Mouse (Mus musculus) CD8-positive naive resting alpha-beta T cell, adult 2 months (primary cell): ENCODE results near the gene Mier1.
A peak's percentile ranks its signal among the peaks of the same experiment; 100 is the strongest.
"Not testable (repeated sequence)": the region's sequence is repeated elsewhere in the genome, so short reads cannot be mapped to it uniquely, and the experiment has no call there.

Source experiments
- DNase-seq, 2 experiments: peaks; one replicate each; pipeline ENCODE4 v3.0.0; 2022; ENCODE audit warnings: low read depth in 2 of 2, low spot score in 2 of 2

Mier1 gene

DNA sequence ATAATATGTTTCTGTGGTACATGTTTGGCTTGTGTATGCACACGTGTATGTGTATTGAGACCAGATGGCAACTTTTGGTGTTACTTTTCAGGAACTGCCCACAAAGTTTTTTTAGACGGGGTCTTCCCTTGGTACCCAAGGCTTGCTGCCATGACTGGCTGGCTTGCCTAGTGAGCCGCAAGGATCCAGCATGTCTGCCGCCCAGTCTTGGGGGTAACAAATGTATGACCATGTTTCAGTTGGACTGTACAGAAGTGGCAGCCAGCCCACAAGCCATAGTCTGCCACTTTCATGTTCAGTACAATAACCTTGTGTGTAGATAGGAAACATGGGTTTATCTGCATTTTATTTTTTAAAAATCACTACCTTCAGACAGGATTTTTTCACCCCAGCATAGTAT lies 44.6 kb downstream of the Mier1 start:
- DNase-seq: no peak

DNA sequence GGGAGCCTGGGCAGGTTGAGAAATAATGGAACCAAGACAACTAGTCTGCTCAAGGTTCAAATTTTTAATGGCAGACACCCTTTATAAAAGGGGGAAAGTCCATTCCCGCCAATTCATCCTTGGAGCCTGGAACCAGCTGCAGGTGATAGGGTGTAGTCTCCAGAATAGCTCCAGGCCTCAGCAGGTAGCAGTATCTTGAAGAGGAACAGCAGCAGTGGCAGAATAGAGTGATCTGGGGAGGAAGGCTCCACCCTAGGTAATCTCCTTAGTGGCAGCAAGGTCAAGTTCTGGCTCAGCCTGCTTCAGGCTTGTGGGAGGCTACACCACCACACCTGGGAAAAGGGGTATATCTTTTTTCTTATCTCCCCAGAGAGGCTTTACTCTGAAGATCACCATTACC lies 52.0 kb downstream of the Mier1 start:
- not testable (repeated sequence) for DNase-seq

DNA sequence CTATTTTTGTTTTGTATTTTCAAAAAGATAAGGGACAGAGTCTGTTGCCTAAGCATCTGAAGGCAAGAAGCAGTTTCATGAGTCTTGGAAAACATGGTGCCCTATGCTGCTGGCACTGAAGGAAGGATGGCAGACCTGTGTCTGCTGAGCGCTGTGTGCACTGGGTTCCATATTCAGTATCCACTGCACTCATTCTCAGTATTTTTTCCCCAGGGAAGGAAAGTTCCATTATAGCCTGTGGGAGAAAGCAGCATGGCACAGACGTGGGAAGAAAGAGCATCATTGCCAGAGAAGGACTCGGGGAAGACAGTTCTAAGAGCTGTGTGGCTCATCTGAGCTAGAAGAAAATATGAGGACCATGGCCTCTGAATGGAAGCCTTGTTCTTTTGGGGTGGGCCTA lies 57.1 kb downstream of the Mier1 start:
- DNase-seq: no peak

- DNase-seq: no peak
Observed at GRCm38 (mm10) chr4:103173507-103173906, 59.3 kb downstream of the Mier1 start.

DNA sequence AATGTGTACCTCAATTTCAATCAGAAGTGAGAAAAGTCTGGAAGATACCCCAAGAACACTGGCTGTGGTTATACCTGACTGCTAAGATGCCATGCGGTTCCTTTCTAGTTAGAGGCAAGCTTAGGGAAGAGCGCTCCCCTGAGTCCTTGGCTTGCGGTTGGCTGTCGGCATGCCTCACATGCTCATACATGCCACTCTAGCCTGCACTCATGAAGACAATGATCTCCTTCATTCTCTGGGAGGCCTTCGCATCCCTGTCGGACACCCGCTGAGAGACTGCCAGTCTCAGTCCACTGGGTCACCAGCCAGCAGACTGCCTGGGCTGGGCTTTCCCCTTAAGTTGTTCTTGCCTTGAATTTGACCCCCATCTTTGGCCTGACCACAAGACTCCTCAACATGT lies 59.8 kb downstream of the Mier1 start:
- DNase-seq: no peak

DNA sequence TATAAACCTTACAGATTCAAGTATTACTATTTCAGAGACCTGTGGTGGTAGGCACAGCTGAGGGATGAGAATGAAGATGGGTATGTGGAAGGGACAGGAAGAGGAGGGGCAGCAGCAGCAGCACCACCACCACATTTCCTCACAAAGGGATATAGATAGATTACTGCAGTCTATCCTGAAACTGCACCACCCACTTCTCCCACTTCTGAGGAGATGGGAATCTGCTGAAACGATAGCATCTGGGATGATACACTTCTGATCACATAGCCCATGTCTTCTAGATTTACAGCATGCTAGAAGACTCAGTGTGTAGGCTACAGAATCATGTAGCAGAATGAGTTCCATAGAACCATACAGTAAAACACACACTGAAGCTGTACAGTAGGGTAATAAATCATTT lies 63.5 kb downstream of the Mier1 start:
- DNase-seq: no peak

- DNase-seq: no peak
Observed at GRCm38 (mm10) chr4:103178635-103179318, 64.6 kb downstream of the Mier1 start.

DNA sequence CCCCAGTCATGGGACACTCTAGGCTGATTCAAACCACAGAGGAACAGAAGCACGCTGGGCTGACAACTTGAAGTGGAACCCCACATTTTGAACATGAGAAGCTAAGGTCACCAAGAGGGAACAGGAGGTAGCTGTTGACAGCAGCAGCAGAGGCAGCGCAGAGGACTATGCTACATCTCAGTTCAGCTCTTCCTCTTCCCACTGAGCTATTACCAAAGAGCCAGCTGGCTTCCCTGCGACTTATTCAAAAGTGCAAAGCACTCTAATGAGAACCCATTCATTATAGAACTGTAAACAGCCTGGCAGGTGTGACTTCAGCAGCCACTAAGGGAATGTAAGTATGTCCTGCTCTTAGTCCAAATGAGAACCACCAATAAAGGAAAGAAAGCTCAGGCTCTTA lies 65.4 kb downstream of the Mier1 start:
- DNase-seq: no peak

DNA sequence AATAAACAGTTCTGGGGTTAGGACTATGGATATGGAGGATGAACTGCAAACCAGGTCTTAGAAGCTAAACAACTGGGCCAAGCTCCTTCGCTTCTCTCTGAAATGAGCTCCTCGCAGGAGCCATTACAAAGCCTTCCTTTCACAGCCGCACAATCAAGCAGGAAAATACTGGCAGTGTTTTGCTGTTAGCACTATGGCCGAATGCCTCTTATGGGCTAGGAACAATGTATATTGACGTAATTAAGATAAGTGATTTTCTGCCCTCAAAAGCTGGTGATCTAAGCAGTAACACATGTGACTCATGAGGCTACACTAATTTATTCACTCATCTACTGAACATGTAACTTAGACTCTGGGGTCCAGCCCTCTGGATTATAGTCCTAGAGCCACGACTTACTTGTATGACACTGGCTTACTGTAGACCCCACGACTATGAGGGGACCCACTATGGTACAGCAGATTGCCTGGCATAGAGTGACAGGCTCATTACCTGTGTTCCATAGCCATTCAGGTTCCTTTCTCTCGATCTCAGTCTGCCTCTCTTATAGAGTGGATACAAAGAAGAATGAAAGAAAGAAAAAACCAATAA lies 66.2 kb downstream of the Mier1 start:
- no peak for DNase-seq

GRCm38 (mm10) chr4:103188786-103189640 lies 74.8 kb downstream of the Mier1 start:
- DNase-seq: no peak

DNA sequence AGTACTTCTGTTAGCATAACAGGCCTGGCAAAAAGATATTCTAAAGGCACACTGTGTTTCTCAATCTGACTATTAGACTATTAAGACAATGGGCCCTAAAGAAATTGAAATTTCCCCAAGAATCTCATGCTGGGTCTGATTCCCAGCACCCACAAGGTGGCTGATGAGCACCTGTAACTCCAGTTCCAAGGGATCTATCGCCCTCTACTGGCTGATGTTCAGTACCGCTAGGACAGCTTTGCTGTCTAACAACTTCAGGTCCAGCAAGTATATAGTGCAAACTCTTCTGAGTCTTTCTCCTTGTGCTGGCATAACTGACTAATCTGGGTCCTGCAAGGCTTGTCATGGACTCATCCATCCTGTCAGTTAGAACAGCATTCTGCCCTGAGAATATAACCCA lies 78.2 kb downstream of the Mier1 start:
- no peak for DNase-seq

- no peak for DNase-seq
Observed at GRCm38 (mm10) chr4:103197401-103197800, 83.2 kb downstream of the Mier1 start.

GRCm38 (mm10) chr4:103199086-103199485 lies 84.9 kb downstream of the Mier1 start:
- no peak for DNase-seq

DNA sequence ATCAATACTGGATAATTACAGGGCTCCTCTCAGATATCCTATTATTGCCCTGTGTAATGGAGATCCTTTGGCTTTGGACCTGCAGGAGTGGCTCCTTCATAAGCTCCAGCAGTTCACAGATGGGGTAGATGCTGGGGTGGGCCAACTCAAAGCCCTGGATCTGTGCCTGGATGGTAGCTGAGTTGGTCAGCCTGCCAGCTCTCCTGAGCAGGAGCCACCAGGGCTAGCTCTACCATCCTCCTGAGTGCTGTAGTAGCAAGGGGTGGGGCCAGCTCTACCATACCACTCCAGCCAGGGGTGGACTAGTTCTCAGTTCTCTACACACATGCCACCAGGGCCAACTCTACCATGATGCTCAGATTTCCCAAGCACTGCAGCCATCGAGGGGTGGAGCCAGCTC lies 85.9 kb downstream of the Mier1 start:
- DNase-seq: no peak

DNA sequence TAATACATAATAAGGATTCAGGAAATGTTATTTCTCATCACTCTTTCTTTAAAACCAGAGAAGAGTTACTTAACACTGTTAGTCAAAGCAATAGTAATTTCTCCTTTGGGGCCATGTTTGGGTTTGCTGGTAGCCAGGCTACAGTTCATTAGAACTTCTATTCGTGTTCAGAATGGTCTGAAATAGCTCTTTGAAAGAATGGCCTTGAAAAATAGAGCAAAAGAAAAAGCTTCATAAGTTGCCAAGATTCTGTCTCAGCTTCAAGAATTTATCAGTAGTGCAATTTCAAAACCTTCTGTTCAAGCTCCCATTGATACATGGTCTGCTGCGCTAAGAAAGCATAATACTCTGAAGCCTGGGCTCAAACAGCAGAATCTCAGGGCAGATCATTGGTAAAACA lies 89.5 kb downstream of the Mier1 start:
- DNase-seq: no peak

- DNase-seq: no peak
Observed at GRCm38 (mm10) chr4:103208553-103208952, 94.4 kb downstream of the Mier1 start.

DNA sequence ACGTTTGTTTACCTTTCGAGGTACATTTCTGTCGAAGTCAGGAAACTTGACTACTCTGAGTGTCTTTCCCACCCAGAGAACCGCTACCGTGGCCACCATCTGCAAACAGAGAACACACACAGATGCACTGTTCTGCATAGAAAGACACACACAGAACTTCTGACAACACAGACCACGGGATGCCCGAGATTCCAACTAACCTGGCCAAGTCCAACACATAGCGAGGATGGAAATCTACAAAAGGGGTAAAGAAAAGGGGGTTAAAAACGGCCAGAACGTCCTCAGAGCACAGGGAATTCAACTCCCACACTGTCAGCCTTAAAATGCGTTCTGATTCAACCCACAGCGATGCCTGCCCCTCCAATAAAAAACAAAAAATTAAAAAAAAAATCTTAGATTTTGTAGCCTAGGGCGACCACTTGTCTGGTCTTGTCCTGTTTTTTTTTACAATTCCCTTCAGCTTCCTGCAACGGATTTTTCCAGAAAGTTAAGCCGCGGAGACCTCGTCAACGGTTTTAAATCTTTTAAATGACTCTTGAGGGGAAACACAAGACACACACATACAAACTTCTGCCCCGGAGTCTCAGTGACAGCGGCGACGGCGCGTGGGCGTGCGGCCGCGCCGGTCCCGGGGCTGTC lies 99.8 kb downstream of the Mier1 start:
- peak in 1 of 2 experiments; percentile 19 for DNase-seq

DNA sequence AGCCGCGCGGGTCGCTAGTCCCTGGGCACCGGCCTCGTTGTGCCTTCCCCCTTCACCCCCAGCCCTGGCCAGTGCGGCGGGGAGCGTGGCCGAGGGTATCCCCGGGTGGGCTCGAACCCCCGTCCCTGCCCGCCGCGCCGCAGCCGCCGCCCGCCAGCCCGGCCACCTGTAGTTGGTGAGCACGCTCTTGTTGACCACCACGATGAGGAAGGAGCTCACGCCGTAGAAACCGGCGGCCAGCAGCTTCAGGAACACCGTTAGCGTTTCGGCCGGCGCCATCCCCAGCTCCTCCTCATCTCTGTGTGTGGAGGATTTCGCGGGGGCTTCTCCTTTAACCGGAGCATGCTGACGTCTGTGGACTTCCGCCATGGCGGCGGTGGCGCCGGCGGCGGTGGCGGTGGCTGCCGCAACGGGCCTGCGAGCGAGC lies 100.3 kb downstream of the Mier1 start:
- DNase-seq: peak; percentile 64 to 65
